Mouse (Mus musculus) liver, embryonic 13.5 days (tissue): ENCODE results near the gene Prkar1b. TPM values are rescaled to one million over a fixed set of nuclear protein-coding genes. Genes with fewer than 3 reads are reported as not detected.

Source experiments
- ATAC-seq: fragments of 200-750 bp; cut with Nextera tagmentation; 2 replicates; pipeline ENCODE4 v1.8.0; 2017; ENCODE audit warnings: low read depth, mild to moderate bottlenecking, moderate number of reproducible peaks, moderate library complexity
- DNase-seq: peaks from one replicate; pipeline ENCODE4 v3.0.0; 2022
- H3K27ac ChIP-seq: fragments of 300-500 bp; sonication (generic); 2 replicates; pipeline ENCODE4 v1.5.1; 2015; ENCODE audit warnings: moderate library complexity, mild to moderate bottlenecking, inconsistent platforms
- H3K27me3 ChIP-seq: fragments of 300-500 bp; sonication (generic); 2 replicates; pipeline ENCODE4 v1.6.1; 2015; ENCODE audit warnings: mild to moderate bottlenecking, inconsistent platforms
- H3K36me3 ChIP-seq: fragments of 300-500 bp; sonication (generic); 2 replicates; pipeline ENCODE4 v1.6.1; 2015; ENCODE audit warnings: mild to moderate bottlenecking, inconsistent platforms
- H3K4me1 ChIP-seq: fragments of 300-500 bp; sonication (generic); replicated peaks from 2 replicates; pipeline ENCODE4 v1.6.1; 2015; ENCODE audit warnings: inconsistent platforms
- H3K4me2 ChIP-seq: fragments of 300-500 bp; sonication (generic); 2 replicates; pipeline ENCODE4 v1.6.1; 2015; ENCODE audit warnings: inconsistent platforms, mild to moderate bottlenecking, moderate library complexity
- H3K4me3 ChIP-seq: fragments of 300-500 bp; sonication (generic); replicated peaks from 2 replicates; pipeline ENCODE4 v1.5.1; 2015; ENCODE audit warnings: mild to moderate bottlenecking, inconsistent platforms
- H3K9ac ChIP-seq: fragments of 300-500 bp; sonication (generic); 2 replicates; pipeline ENCODE4 v1.6.1; 2015; ENCODE audit warnings: mild to moderate bottlenecking, inconsistent platforms
- H3K9me3 ChIP-seq: fragments of 300-500 bp; sonication (generic); replicated peaks from 2 replicates; pipeline ENCODE4 v1.6.1; 2016; ENCODE audit warnings: inconsistent platforms
- WGBS: fragments of 180-500 bp; shearing (Covaris S2); methylation state at CpG from one replicate; pipeline ENCODE4 v1.1.7; 2015; ENCODE audit not compliant: insufficient replicate concordance; 5-methylcytosine and 5-hydroxymethylcytosine counted together
- polyA plus RNA-seq: library from polyadenylated mRNA; unstranded; fragments of >200 nt; fragmentation: Nextera tagmentation; extraction: Ambion mirVana; gene quantifications from 2 replicates; pipeline ENCODE4 v1.2.1, GENCODE M21; 2015

Prkar1b gene
- polyA plus RNA-seq, 1 experiment from 2014 or later, result 2.6 TPM

DNA sequence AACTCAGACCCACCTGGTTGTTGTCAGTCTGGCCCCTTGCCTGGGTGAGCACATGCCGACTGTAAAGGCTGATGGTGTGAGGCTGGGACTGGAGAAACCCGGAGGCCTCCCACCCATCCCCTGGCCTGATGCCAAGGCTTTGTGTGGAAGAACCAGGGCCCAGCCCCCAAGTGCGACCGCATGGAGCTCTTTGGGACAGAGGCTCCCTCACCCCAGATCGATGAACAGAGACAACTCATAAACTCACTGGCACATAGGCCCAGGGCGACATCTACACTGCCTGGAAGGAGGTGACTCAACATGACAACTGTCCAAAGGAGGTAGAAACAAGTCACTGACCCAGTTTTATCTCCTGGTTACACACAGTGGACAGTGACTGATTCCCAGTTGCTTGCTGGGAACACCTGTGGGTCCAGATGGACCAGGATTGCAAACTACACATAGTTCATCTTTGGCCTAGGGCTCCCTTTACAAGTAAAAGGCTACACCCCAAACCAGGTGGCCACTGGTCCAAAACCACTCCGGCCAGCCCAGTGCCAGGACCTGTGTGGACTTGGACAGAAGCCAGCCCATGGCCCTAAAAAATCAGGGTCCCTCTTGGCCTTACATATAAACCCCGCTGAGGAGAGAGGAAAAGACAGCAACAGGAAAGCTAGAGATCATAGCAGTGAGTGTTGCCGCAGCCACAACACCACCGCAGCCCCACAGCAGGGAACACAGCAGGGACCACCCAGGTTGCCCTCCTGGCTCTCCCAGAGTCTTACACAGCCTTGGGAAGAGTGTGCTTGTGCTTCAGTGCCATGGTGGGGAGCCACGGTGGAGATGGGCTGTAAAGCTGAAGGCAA lies 72.3 kb downstream of the Prkar1b start:
- DNase-seq (no peak), ATAC-seq (no peak)
- Histone ChIP-seq H3K4me3 (no peak overlapping the region), H3K27ac (no peak overlapping the region), H3K36me3 (no peaks in the 10 kb centered on the region), H3K4me2 (no peak overlapping the region), H3K9me3 (no peaks in the 10 kb centered on the region), H3K9ac (no peak overlapping the region), H3K27me3 (no peaks in the 10 kb centered on the region), H3K4me1 (0 out of 2 replicates have a peak, but pooled peaks cover 5% of the 10 kb centered on the region)
- WGBS, result 59% methylated on average over 11 of the region's 11 CpGs

DNA sequence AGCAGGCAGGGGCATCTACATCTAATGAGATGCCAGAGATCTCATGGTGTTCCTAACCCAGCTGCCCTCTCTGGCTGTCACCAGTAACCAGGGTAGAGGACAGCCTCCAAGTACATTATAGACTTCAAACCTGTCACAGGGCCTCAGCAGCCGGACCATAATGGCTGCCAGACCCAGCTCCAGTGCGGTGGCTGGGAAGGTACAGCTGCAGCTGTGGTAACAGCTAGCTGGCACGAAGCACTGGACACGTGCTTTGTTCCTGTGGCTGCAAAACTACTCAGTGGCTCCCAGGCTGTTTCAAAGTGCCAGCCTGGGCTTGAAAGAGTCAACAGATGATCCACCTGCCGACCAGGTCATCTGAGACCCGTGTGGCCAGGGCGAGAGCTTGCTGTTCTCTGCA lies 73.4 kb downstream of the Prkar1b start:
- H3K36me3 ChIP-seq, result no peaks in the 10 kb centered on the region
- ATAC-seq, result no peak
- H3K9me3 ChIP-seq, result no peaks in the 10 kb centered on the region
- 65% methylated on average over 7 of the region's 7 CpGs for WGBS
- H3K9ac ChIP-seq, result no peak overlapping the region
- H3K4me1 ChIP-seq, result 0 out of 2 replicates have a peak, but pooled peaks cover 5% of the 10 kb centered on the region
- no peak overlapping the region for H3K4me2 ChIP-seq
- no peak overlapping the region for H3K4me3 ChIP-seq
- H3K27me3 ChIP-seq, result no peaks in the 10 kb centered on the region
- no peak overlapping the region for H3K27ac ChIP-seq
- DNase-seq, result no peak

DNA sequence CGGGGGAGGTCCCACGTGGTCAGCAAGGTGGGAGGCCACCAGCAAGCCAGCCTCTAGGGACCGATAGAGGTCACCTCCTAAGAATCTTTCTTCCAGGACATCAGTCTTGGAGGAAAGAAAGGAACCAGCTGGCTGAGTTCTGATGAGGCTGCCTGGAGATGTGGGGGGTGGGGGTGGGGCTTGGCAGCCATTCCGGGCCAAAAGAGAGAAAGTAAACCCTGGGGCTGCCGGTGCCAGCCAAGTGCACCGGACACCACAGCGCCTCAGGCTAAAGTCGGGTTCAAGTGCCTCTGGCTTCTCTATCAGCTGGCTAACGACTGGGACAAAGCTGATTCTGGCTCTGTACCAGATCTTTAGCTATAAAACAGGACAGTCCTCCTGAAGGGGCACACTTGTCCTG lies 74.0 kb downstream of the Prkar1b start:
- WGBS, result 55% methylated on average over 9 of the region's 9 CpGs
- no peaks in the 10 kb centered on the region for H3K4me1 ChIP-seq
- H3K4me3 ChIP-seq, result no peak overlapping the region

DNA sequence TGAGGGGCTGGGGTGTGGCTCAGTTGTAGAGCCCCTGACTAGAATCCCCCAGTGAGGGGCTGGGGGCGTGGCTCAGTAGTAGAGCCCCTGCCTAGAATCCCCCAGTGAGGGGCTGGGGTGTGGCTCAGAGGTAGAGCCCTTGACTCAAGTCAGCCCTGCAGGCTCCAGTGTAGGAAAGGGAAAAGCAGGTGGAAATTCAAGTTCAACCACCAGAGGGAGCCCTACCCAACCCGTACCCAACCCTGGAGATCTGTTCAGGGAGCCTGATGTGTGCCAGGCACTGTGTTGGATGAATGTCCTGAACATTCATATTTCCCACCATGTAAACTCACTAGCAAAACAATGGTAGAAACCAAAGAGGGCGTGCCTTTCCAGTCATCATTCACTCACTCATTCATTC lies 74.7 kb downstream of the Prkar1b start:
- DNase-seq (peak; percentile 24), ATAC-seq (0 out of 2 replicates have a peak, but pooled peaks have one; percentile 23)
- WGBS, result 27% methylated on average over 3 of the region's 3 CpGs
- Histone ChIP-seq H3K27ac (no peak overlapping the region), H3K9ac (no peak overlapping the region), H3K9me3 (no peaks in the 10 kb centered on the region), H3K4me1 (no peaks in the 10 kb centered on the region), H3K27me3 (no peaks in the 10 kb centered on the region), H3K36me3 (no peaks in the 10 kb centered on the region), H3K4me2 (no peak overlapping the region), H3K4me3 (no peak overlapping the region)

More for the DNA sequence above, 74.0 kb downstream of the Prkar1b start:
- Histone ChIP-seq H3K27me3 (no peaks in the 10 kb centered on the region), H3K36me3 (no peaks in the 10 kb centered on the region), H3K4me2 (no peak overlapping the region), H3K9ac (no peak overlapping the region), H3K27ac (no peak overlapping the region), H3K9me3 (no peaks in the 10 kb centered on the region)
- no peak for ATAC-seq
- no peak for DNase-seq

GRCm38 (mm10) chr5:139073977-139074376 lies 75.8 kb downstream of the Prkar1b start:
- H3K4me1 ChIP-seq, result no peaks in the 10 kb centered on the region
- H3K27ac ChIP-seq, result no peak overlapping the region
- H3K4me2 ChIP-seq, result no peak overlapping the region
- H3K4me3 ChIP-seq, result no peak overlapping the region
- DNase-seq (no peak), ATAC-seq (no peak)
- no peak overlapping the region for H3K9ac ChIP-seq
- no peaks in the 10 kb centered on the region for H3K27me3 ChIP-seq
- 71% methylated on average over 7 of the region's 7 CpGs for WGBS
- no peaks in the 10 kb centered on the region for H3K36me3 ChIP-seq
- H3K9me3 ChIP-seq, result no peaks in the 10 kb centered on the region

- H3K4me2 ChIP-seq, result no peak overlapping the region
- ATAC-seq (no peak), DNase-seq (no peak)
- no peaks in the 10 kb centered on the region for H3K9me3 ChIP-seq
- no peaks in the 10 kb centered on the region for H3K36me3 ChIP-seq
- H3K4me1 ChIP-seq, result no peaks in the 10 kb centered on the region
- no peak overlapping the region for H3K9ac ChIP-seq
- WGBS, result 67% methylated on average over 5 of the region's 5 CpGs
- no peaks in the 10 kb centered on the region for H3K27me3 ChIP-seq
- H3K4me3 ChIP-seq, result no peak overlapping the region
- no peak overlapping the region for H3K27ac ChIP-seq
Observed at GRCm38 (mm10) chr5:139072866-139073265, 76.9 kb downstream of the Prkar1b start.

GRCm38 (mm10) chr5:139066861-139067614 lies 82.8 kb downstream of the Prkar1b start:
- H3K4me1 ChIP-seq, result no peaks in the 10 kb centered on the region
- H3K9me3 ChIP-seq, result no peaks in the 10 kb centered on the region
- no peaks in the 10 kb centered on the region for H3K27me3 ChIP-seq
- H3K4me2 ChIP-seq, result no peak overlapping the region
- 33% methylated on average over 7 of the region's 7 CpGs for WGBS
- no peak overlapping the region for H3K27ac ChIP-seq
- no peak overlapping the region for H3K4me3 ChIP-seq
- H3K36me3 ChIP-seq, result no peaks in the 10 kb centered on the region
- no peak overlapping the region for H3K9ac ChIP-seq
- DNase-seq (no peak), ATAC-seq (no peak)

GRCm38 (mm10) chr5:139064611-139065010 lies 85.2 kb downstream of the Prkar1b start:
- Histone ChIP-seq H3K4me2 (no peak overlapping the region), H3K4me3 (no peak overlapping the region), H3K9ac (no peak overlapping the region), H3K36me3 (no peaks in the 10 kb centered on the region), H3K4me1 (no peaks in the 10 kb centered on the region), H3K27ac (no peak overlapping the region), H3K27me3 (no peaks in the 10 kb centered on the region), H3K9me3 (no peaks in the 10 kb centered on the region)
- DNase-seq (no peak), ATAC-seq (no peak)
- WGBS, result 41% methylated on average over 5 of the region's 5 CpGs

GRCm38 (mm10) chr5:139061680-139062079 lies 88.1 kb downstream of the Prkar1b start:
- Histone ChIP-seq H3K9me3 (no peaks in the 10 kb centered on the region), H3K27ac (no peak overlapping the region), H3K27me3 (no peaks in the 10 kb centered on the region), H3K9ac (no peak overlapping the region), H3K4me1 (no peaks in the 10 kb centered on the region), H3K36me3 (no peaks in the 10 kb centered on the region), H3K4me2 (no peak overlapping the region), H3K4me3 (no peak overlapping the region)
- 73% methylated on average over 5 of the region's 5 CpGs for WGBS
- DNase-seq (no peak), ATAC-seq (no peak)

DNA sequence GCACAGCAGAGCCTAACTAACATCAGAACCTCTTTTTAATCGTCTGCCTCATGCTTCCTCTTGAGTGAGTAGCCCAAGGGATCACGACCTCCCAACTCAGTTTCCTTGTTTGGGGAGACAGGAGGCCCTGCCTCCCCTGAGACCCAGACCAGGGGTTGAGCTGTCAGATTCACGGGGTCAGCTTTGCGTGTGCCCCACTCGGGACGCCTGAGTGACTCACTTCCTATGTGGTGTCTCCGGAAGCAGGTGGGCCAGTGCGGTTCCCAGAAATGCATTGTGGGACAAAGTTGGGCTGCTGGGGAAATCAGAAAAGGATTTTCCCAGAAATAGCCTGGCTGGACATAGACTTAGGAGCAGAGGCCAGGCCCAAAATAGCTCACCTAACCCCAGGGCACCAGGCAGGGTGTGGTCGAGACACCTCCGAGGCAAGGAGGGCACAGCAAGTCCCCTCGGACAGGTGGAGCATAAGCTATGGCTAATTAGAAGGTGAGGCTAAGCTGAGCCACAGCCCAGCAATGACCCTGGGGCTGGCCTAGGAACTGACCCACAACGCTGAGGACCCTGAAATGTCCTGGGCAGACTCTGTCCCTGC lies 89.2 kb downstream of the Prkar1b start:
- no peaks in the 10 kb centered on the region for H3K9me3 ChIP-seq
- no peaks in the 10 kb centered on the region for H3K27me3 ChIP-seq
- no peak overlapping the region for H3K4me3 ChIP-seq
- ATAC-seq (no peak), DNase-seq (no peak)
- no peaks in the 10 kb centered on the region for H3K36me3 ChIP-seq
- H3K27ac ChIP-seq, result no peak overlapping the region
- no peak overlapping the region for H3K9ac ChIP-seq
- H3K4me2 ChIP-seq, result no peak overlapping the region
- WGBS, result 42% methylated on average over 12 of the region's 12 CpGs
- H3K4me1 ChIP-seq, result no peaks in the 10 kb centered on the region

DNA sequence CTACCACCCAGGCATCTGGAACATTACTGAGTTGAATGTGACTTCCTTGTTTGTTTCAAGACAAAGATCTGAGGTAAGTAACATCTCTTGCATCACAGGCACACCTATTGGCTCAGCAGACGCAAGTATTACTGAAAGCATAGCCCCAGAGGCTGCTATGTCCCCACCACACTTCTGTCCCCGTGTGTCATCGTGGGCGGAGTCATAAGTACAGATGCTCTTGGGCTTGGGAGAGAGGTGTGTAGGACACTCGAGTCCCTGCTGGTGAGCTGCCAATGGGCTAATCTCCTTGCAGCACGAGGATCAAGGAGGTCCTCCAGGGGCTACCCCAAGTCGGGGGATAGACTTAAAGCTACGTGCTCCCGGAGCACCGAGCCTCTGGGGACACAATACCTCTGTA lies 96.6 kb downstream of the Prkar1b start:
- Histone ChIP-seq H3K9ac (no peak overlapping the region), H3K9me3 (no peaks in the 10 kb centered on the region), H3K4me1 (no peaks in the 10 kb centered on the region), H3K36me3 (no peaks in the 10 kb centered on the region), H3K4me3 (no peak overlapping the region), H3K27ac (no peak overlapping the region), H3K27me3 (no peaks in the 10 kb centered on the region), H3K4me2 (no peak overlapping the region)
- 67% methylated on average over 10 of the region's 10 CpGs for WGBS
- DNase-seq (no peak), ATAC-seq (no peak)
